Mouse (Mus musculus): ENCODE data around the gene Hsp90ab1. TPM values are rescaled to one million over a fixed set of nuclear protein-coding genes. Genes with fewer than 3 reads are reported as not detected.

Hsp90ab1 gene
- polyA plus RNA-seq, 1 experiment from 2014 or later = 1,551 TPM

DNA sequence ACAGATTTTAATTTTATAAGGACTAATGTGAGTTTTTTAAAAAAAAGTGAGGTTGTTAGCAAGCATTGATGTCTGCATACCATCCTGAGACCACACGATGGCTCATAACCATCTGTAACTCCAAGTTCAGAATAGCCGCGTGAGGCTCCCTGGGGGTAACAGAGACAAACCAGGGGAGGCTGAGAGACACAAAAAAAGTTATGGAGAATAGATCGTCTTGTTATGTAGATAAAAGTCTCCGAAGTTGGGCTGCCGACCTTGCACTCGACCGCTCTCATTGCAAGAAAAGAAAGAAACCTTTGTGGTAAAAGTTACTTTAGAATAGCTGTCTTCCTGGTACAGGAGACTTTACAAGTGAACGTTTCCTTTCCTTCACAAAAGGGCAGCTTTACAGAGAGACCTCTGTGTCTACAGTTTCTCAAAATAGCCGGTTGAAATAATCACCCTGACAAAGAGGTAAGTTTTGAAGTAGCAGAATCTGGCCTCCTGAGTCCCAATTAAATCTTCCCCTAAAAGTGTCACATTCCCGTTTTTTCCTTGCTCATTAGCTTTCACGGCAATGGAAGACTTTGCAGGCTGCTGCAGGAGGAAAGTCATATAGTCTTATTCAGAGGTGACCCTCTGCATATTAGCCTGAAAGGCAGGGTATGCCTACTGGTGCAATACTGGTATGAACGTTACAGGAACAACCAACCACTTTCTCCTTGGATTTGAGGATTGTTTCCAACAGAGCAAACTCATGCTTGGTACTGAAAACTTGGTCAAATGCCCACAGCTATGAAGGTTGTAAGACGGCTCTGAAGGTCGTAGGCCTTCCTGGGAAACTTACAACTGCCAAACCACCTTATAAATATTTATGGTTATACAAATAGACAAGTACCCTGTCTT is 34.2 kb upstream of the Hsp90ab1 start:
- 79% methylated on average over 15 of the region's 15 CpGs for WGBS
- Histone ChIP-seq H3K4me3 (replicated peaks) (no peak overlapping the region), H3K36me3 (no peaks in the 10 kb centered on the region), H3K9ac (no peak overlapping the region), H3K27me3 (replicated peaks) (no peaks in the 10 kb centered on the region), H3K4me1 (peaks cover 2% of the 10 kb centered on the region; the same call in 1 of the 2 replicates), H3K27ac (no peak overlapping the region), H3K4me2 (no peak overlapping the region), H3K9me3 (no peaks in the 10 kb centered on the region)
- no peak for ATAC-seq (ENCODE audit: insufficient read depth, low FRiP score, low read depth)

DNA sequence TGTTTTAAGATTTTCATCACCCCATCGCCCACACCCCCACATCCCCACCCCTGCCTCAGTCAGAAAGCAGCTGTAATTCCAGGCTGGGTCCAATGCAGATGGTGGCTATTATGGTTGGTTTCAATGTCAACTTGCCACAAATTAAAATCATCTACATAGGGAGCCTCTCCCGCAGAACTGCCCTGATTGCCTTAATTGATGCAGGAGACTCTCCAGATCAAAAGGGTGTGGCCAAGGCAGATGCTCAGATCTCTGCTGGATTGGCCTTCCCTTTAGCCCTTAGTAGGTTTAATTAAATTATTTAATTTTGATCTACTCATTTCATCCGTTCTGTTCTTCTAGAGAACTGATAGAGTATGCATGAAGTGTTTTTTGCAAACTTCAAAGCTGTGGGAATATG is 29.9 kb upstream of the Hsp90ab1 start:
- 83% methylated on average over 3 of the region's 3 CpGs for WGBS
- no peak overlapping the region for H3K9ac ChIP-seq
- H3K4me1 ChIP-seq = peaks cover 21% of the 10 kb centered on the region
- no peak for ATAC-seq (ENCODE audit: insufficient read depth, low FRiP score, low read depth)
- H3K4me2 ChIP-seq = no peak overlapping the region
- H3K27me3 ChIP-seq (replicated peaks) = no peaks in the 10 kb centered on the region
- H3K27ac ChIP-seq = no peak overlapping the region
- H3K4me3 ChIP-seq (replicated peaks) = no peak overlapping the region
- H3K36me3 ChIP-seq = no peaks in the 10 kb centered on the region
- no peaks in the 10 kb centered on the region for H3K9me3 ChIP-seq

DNA sequence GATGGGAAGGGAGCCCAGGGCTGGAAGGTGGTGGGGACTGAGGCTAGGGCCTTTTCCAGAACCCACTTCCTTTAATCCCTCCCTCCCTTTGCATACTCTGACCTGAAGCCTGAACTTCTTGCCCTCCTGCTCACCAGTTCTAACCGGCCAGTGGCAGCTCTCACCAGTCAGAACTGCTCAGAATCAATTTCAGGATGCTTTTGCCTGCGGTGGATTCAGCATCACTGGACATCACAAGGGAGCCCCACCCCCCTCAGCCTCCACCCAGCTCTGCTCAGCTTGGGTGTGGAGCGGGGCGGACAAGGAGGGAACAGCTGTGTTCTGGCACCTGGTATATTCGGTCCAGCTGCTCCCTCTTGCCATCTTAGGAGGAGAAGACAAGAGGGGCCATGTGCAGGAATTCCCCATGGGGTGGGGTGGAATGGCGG is 28.8 kb upstream of the Hsp90ab1 start, which contains the start of gene Mymx:
TSS of gene Mymx (minus strand) at position 226 of the 428 bp plus-strand sequence.
- ATAC-seq (ENCODE audit: insufficient read depth, low FRiP score, low read depth) = no peak
- peaks cover 25% of the 10 kb centered on the region for H3K4me1 ChIP-seq
- no peak within 1 kb of the TSS for H3K27ac ChIP-seq
- WGBS = 52% methylated on average over 6 of the region's 6 CpGs
- H3K4me2 ChIP-seq = 0 out of 2 replicates have a peak within 1 kb of the TSS, but pooled peaks have one; percentile 17
- no peaks in the 10 kb centered on the region for H3K27me3 ChIP-seq (replicated peaks)
- H3K36me3 ChIP-seq = no peaks in the 10 kb centered on the region
- H3K9ac ChIP-seq = no peak within 1 kb of the TSS
- no peak within 1 kb of the TSS for H3K4me3 ChIP-seq (replicated peaks)
- no peaks in the 10 kb centered on the region for H3K9me3 ChIP-seq

DNA sequence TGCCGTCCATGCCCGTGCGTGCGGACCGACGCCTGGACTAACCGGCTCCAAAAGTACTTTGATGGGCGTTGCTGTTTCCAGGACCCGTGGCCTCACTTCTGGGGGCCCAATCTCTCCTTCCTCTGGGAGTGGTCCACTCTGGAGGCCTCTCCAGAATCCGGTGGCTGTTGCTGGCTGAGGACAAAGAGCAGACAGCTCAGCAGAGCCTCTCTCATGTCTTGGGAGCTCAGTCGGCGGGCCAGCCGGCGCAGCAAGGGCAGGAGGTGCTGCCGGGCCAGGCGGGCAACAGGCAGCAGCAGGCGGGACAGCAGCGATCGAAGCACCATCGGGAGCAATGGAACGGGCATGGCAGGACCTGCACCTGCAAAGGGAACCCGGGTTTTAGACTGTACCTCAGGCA is 28.3 kb upstream of the Hsp90ab1 start:
- Histone ChIP-seq H3K36me3 (no peaks in the 10 kb centered on the region), H3K27ac (no peak overlapping the region), H3K4me1 (peaks cover 31% of the 10 kb centered on the region), H3K4me3 (replicated peaks) (no peak overlapping the region), H3K4me2 (0 out of 2 replicates have a peak overlapping the region, but pooled peaks have one; percentile 17), H3K27me3 (replicated peaks) (no peaks in the 10 kb centered on the region), H3K9ac (no peak overlapping the region), H3K9me3 (no peaks in the 10 kb centered on the region)
- ATAC-seq (ENCODE audit: insufficient read depth, low FRiP score, low read depth) = no peak
- WGBS = 23% methylated on average over 22 of the region's 22 CpGs

DNA sequence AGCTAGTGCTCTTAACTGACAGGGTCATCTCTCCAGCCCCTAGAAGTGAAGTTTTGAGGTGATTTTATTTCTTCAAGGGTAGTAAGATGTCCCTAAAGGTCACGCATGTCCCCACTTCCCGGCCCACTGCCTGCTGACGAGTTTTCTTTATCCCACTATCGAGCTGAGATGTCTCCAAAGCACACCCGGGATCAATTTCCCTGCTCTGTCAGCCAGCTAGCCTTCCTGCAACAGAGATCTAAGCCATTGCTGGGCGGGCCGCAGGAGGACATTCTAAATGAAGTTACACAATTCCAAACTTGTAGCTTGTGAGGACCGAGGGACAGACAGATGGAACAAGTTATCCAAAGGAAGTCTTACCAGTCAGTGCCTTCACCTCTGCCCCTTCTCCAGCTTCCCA is 27.2 kb upstream of the Hsp90ab1 start:
- no peak overlapping the region for H3K27ac ChIP-seq
- WGBS = 70% methylated on average over 8 of the region's 8 CpGs

DNA sequence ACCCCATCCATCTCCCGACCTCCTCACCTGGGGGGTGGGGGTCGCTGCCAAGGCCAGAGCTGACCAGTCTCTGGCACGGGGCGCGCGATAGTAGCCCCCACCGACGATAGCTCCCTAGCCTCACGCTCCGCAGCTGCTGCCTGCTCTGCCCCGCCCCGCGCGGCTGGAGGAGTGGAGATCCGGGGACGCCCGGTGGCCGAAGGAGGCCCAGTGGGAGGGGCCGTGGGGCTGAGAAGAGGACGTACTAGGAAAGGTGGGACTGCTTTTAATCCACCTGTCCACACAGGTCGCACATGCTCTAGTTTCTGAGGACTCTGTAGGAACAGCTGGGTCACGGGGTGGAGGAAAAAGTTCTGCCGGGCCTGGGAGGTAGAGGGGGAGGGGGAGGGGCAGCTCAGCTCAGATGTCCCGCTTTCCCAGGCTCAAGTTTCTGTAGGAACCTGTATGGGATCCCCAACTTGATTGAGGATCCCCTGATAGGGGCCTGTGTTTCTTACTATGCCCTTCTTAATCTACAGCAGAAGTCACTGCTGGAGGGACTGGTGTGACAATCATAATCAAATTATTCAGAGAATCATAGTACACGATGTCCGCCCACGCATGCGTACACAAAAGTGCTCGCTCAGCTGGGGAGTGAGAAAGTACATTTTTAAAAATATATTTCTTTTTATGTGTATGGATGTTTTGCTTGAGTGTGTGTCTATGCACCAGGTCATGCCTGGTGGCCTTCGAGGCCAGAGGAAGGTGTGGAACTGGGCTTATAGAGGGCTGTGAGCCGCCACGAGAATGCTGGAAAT is 26.6 kb upstream of the Hsp90ab1 start, which contains the start of gene Slc29a1:
TSS of gene Slc29a1 (minus strand) at position 161 of the 797 bp plus-strand sequence.
- H3K9me3 ChIP-seq = no peaks in the 10 kb centered on the region
- peaks cover 48% of the 10 kb centered on the region for H3K4me1 ChIP-seq
- peak within 1 kb of the TSS; percentile 37; the same call in 1 of the 2 replicates for H3K27ac ChIP-seq
- 18% methylated on average over 30 of the region's 32 CpGs for WGBS
- H3K36me3 ChIP-seq = no peaks in the 10 kb centered on the region
- no peak within 1 kb of the TSS for H3K9ac ChIP-seq
- peak within 1 kb of the TSS; percentile 72 for H3K4me2 ChIP-seq
- H3K4me3 ChIP-seq (replicated peaks) = peak within 1 kb of the TSS; percentile 33
- no peaks in the 10 kb centered on the region for H3K27me3 ChIP-seq (replicated peaks)
- ATAC-seq (ENCODE audit: insufficient read depth, low FRiP score, low read depth) = peak; percentile 48

More for the DNA sequence above, 27.2 kb upstream of the Hsp90ab1 start:
- Histone ChIP-seq H3K4me3 (replicated peaks) (no peak overlapping the region), H3K36me3 (no peaks in the 10 kb centered on the region), H3K9ac (no peak overlapping the region), H3K27me3 (replicated peaks) (no peaks in the 10 kb centered on the region), H3K4me1 (peaks cover 42% of the 10 kb centered on the region), H3K4me2 (no peak overlapping the region), H3K9me3 (no peaks in the 10 kb centered on the region)
- no peak for ATAC-seq (ENCODE audit: insufficient read depth, low FRiP score, low read depth)

DNA sequence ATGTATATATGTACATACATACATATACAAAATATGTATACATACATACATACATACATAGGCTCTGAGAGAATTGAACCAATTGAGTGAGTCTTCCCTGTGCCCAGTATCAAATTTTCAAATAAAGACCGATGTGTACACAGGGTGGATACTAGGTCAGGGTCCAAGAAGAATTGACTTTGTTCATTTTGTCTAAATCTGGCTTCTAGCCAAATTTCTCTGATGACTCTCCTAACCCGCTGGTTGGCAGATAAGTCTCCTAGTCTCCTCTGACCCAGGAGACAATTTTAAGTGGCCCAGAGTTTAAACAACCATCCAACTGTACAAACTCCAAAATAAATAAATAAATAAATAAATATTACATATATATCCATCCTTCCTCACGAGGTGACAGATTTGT is 25.8 kb upstream of the Hsp90ab1 start:
- Histone ChIP-seq H3K9me3 (no peaks in the 10 kb centered on the region), H3K4me3 (replicated peaks) (peak overlapping the region; percentile 33), H3K27me3 (replicated peaks) (no peaks in the 10 kb centered on the region), H3K4me1 (peaks cover 55% of the 10 kb centered on the region), H3K27ac (peak overlapping the region; percentile 37; the same call in 1 of the 2 replicates), H3K4me2 (peak overlapping the region; percentile 72), H3K36me3 (no peaks in the 10 kb centered on the region), H3K9ac (no peak overlapping the region)
- WGBS = 29% methylated on average over 3 of the region's 3 CpGs
- ATAC-seq (ENCODE audit: insufficient read depth, low FRiP score, low read depth) = peak; percentile 3; the same call in 1 of the 2 replicates

DNA sequence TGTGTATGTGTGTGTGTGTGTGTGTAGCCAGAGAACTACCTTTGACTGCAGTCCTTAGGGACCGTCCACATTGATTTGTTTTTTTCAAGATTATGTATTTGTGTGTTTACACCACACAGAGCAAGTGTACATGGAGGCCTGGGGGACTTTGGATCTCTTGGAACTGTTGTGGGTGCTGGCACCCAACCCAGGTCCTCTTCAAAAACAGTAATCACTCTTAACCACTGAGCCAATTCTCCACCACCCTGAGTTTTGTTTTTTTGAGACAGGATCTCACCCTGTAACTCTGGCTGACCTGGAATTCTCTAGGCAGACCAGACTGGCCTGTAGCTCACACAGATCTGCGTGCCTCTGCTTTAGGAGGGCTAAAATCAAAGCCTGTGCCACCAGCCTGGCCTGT is 25.3 kb upstream of the Hsp90ab1 start:
- Histone ChIP-seq H3K9ac (no peak overlapping the region), H3K4me2 (no peak overlapping the region), H3K27me3 (replicated peaks) (no peaks in the 10 kb centered on the region), H3K27ac (no peak overlapping the region), H3K36me3 (no peaks in the 10 kb centered on the region), H3K9me3 (no peaks in the 10 kb centered on the region), H3K4me1 (peaks cover 60% of the 10 kb centered on the region), H3K4me3 (replicated peaks) (no peak overlapping the region)
- no peak for ATAC-seq (ENCODE audit: insufficient read depth, low FRiP score, low read depth)
- 84% methylated on average over 2 of the region's 2 CpGs for WGBS

DNA sequence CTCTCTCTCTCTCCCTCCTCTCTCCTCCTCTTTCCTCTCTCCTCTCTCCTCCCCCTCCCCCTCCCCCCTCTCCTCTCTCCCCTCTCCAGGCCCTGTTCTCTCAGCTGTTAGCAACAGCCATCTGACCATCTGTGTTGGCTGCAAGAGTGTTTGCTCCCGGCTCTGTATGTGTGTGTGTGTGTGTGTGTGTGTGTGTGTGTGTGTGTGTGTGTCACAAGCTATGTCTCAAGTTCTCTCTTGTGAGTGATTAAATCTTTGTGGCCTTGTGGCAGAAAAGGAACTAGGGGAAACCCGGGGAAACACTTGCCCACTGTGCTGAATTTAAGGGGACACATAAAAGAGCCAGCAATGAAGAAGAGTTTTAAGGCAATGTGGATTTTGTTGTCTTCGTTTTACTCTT is 24.7 kb upstream of the Hsp90ab1 start:
- no peak overlapping the region for H3K4me3 ChIP-seq (replicated peaks)
- WGBS = 31% methylated on average over 3 of the region's 3 CpGs
- H3K4me1 ChIP-seq = peaks cover 66% of the 10 kb centered on the region
- H3K27ac ChIP-seq = no peak overlapping the region
- H3K9ac ChIP-seq = no peak overlapping the region
- no peaks in the 10 kb centered on the region for H3K27me3 ChIP-seq (replicated peaks)
- ATAC-seq (ENCODE audit: insufficient read depth, low FRiP score, low read depth) = no peak
- H3K36me3 ChIP-seq = no peaks in the 10 kb centered on the region
- H3K4me2 ChIP-seq = no peak overlapping the region
- no peaks in the 10 kb centered on the region for H3K9me3 ChIP-seq

DNA sequence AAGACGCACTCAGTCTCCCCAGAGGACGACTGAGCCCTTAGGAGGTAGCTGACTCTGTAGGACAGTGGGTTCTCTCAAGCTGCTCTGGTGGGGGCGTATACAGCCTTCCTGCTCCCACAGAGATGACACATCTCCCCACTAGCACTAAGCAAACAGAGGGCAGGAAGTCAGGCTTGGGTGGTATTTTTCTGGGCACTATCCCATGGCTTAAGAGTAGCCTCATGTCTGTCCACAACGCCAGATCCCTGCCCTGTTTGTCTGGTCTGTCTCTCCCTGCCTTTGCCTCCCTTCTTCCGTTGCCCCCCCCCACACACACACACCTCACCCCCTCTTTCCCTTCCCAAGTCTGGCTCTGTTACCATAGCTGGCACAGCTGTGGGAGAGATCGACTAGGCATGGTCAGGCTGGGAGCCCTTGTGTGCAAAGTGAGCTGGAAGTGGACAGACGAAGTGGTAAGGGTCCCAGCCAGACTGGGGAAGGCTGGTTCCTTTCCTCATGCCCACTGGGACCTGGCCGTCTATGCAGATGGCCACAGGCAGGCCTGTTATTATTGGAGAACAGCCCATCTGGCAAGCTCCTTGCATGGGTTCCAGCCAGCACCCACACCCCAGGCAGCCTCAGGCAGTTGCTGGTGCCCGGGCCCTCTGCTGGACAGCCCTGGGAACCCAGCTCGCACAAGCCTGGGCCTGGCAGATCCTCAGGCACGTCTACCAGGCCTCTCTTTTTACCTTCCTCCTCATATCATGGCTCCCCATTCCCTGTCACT is 23.7 kb upstream of the Hsp90ab1 start:
- Histone ChIP-seq H3K9me3 (no peaks in the 10 kb centered on the region), H3K4me3 (replicated peaks) (no peak overlapping the region), H3K36me3 (no peaks in the 10 kb centered on the region), H3K9ac (no peak overlapping the region), H3K27me3 (replicated peaks) (no peaks in the 10 kb centered on the region), H3K27ac (peak overlapping the region; percentile 35; the same call in 1 of the 2 replicates), H3K4me1 (peaks cover 71% of the 10 kb centered on the region), H3K4me2 (peak overlapping the region; percentile 100; the same call in 1 of the 2 replicates)
- 38% methylated on average over 11 of the region's 11 CpGs for WGBS
- peak; percentile 32; the same call in 1 of the 2 replicates for ATAC-seq (ENCODE audit: insufficient read depth, low FRiP score, low read depth)

DNA sequence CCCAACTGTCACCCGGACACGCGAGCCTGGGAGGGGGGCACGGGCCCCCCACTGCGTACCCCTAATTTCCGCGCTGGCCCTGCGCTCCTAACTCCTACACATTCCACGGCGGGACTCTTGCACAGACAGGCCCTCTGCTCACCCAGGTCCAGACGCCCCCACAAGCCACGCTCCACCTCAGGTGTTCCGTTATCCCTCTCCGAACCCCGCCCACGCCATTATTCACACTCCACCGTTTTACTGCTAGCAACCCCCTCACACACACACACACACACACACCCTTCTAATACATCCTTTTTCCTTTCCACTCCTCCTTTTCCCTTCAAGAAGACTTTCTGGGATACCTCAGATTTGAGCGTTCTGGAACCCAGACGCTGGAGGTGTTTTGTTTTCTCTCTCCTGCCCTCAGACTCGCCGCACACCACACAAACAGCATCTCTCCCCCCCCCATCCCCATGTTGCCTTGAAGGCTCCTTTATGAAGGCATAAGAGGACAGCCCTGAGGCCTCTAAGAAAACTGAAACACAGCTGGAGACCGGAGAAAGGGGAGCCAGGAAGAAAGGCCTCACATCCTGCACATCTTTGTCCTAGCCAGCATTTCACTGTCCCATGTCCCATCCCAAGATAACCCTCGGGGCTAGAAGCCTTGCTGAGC is 22.8 kb upstream of the Hsp90ab1 start:
- 14% methylated on average over 22 of the region's 23 CpGs for WGBS
- peaks cover 67% of the 10 kb centered on the region for H3K4me1 ChIP-seq
- ATAC-seq (ENCODE audit: insufficient read depth, low FRiP score, low read depth) = no peak

More for the DNA sequence above, 22.8 kb upstream of the Hsp90ab1 start:
- Histone ChIP-seq H3K4me2 (peak overlapping the region; percentile 100), H3K27me3 (replicated peaks) (no peaks in the 10 kb centered on the region), H3K27ac (peak overlapping the region; percentile 49; the same call in 1 of the 2 replicates), H3K4me3 (replicated peaks) (peak overlapping the region; percentile 62), H3K36me3 (no peaks in the 10 kb centered on the region), H3K9ac (no peak overlapping the region), H3K9me3 (no peaks in the 10 kb centered on the region)
